Mouse (Mus musculus) spleen, adult 2 months (tissue): ENCODE measurements around the gene Itga9. TPM values are rescaled to one million over a fixed set of nuclear protein-coding genes. Genes with fewer than 3 reads are reported as not detected.
"Not testable (repeated sequence)": the region's sequence is repeated elsewhere in the genome, so short reads cannot be mapped to it uniquely, and the experiment has no call there.

Experiments
- DNase-seq, 2 experiments: peaks; one replicate each; pipeline versions ENCODE4 v3.0.0 to v3.0.0-alpha.2; 2012 to 2021; ENCODE audit warnings: low spot score in 2 of 2, low read depth in 1 of 2
- H3K27ac ChIP-seq: fragments of 200-500 bp; 2 replicates; pipeline ENCODE4 v1.5.1; 2012; ENCODE audit warnings: low read length, inconsistent platforms; ENCODE audit not compliant: insufficient read depth
- H3K27me3 ChIP-seq: fragments of 200-500 bp; 2 replicates; pipeline ENCODE4 v1.6.1; 2012; ENCODE audit warnings: mild to moderate bottlenecking, moderate library complexity, low read length, inconsistent platforms; ENCODE audit not compliant: control insufficient read depth, insufficient read depth
- H3K36me3 ChIP-seq: fragments of 200-500 bp; 2 replicates; pipeline ENCODE4 v1.6.1; 2012; ENCODE audit warnings: mild to moderate bottlenecking, low read length, inconsistent platforms; ENCODE audit not compliant: control insufficient read depth, insufficient read depth
- H3K4me1 ChIP-seq: fragments of 200-500 bp; 2 replicates; pipeline ENCODE4 v1.6.1; 2011; ENCODE audit warnings: inconsistent platforms; ENCODE audit not compliant: control insufficient read depth, insufficient read depth, insufficient read length
- H3K4me3 ChIP-seq: fragments of 200-500 bp; 2 replicates; pipeline ENCODE4 v1.5.1; 2011; ENCODE audit warnings: mild to moderate bottlenecking, inconsistent platforms; ENCODE audit not compliant: insufficient read depth, insufficient read length; ENCODE audit errors: extremely low read depth
- CTCF ChIP-seq: fragments of 200-500 bp; IDR thresholded peaks from 2 replicates; pipeline ENCODE4 v1.5.1; 2011; ENCODE audit warnings: mild to moderate bottlenecking, inconsistent platforms; ENCODE audit not compliant: insufficient read depth, insufficient read length, insufficient replicate concordance; ENCODE audit errors: extremely low read depth
- POLR2A ChIP-seq: fragments of 200-500 bp; IDR thresholded peaks from 2 replicates; pipeline ENCODE4 v1.6.1; 2011; ENCODE audit warnings: low read depth, low read length, inconsistent platforms
- WGBS: fragments of 180-500 bp; shearing (Covaris S2); methylation state at CpG from one replicate; pipeline ENCODE4 v1.1.7; 2018; 5-methylcytosine and 5-hydroxymethylcytosine counted together
- polyA plus RNA-seq: library from polyadenylated mRNA; depleted of rRNA; stranded (reverse); fragments of >200 nt; gene quantifications from 2 replicates; pipeline ENCODE4 v1.2.3, GENCODE M21; 2012

The Itga9 gene
- polyA plus RNA-seq, 1 experiment, result 11.8 TPM

DNA sequence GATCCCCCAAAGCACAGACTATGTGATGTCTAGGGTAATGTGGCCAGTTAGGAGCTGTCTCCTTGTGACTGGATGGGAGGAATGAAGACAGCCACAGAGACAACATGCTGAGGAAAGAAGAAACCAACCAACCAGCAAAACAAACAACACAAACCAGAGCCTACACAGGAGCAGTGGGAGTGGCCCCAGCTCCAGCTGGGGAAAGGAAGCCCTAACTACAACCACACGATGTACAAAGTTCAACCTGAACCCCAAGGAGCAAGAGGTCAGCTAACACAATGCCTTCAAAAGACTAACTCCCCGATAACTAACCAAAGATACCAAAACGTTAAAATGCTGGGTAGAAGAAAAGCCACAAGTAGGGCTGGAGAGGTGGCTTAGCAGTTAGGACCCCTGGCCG, 19.4 kb upstream of the Itga9 start:
- H3K4me1 ChIP-seq, result no peaks in the 10 kb centered on the region
- peaks cover 8% of the 10 kb centered on the region for H3K36me3 ChIP-seq
- no peak overlapping the region for H3K27ac ChIP-seq
- H3K4me3 ChIP-seq, result no peak overlapping the region
- no peak for TF ChIP-seq CTCF
- no peak for TF ChIP-seq POLR2A
- no peak for DNase-seq
- H3K27me3 ChIP-seq, result no peaks in the 10 kb centered on the region
- 72% methylated on average over 4 of the region's 4 CpGs for WGBS

DNA sequence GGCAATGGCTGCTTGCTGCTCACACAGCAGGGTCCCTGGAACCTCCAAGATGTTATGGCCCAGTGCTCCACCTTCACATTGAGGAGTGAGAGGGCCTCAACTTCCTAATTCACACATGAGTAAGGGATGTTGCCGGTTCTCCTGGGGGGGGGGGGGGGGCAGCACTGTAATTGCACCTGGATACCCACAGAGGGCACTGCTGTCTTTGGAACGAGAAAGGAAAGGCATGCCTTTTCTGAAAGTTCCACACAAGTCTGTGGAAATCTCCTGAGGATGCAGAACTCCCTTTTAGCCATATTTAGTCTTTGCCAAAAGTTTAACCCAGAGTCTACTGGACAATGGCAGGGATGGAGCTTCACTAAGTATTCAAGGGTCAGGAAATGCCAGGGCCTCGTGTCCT, 17.2 kb upstream of the Itga9 start:
- no peaks in the 10 kb centered on the region; the same call in 1 of the 2 replicates for H3K36me3 ChIP-seq
- WGBS, result 37% methylated on average over 3 of the region's 3 CpGs
- H3K4me1 ChIP-seq, result no peaks in the 10 kb centered on the region
- no peak for TF ChIP-seq POLR2A
- peak; percentile 38; the same call in 1 of the 2 replicates for TF ChIP-seq CTCF
- H3K4me3 ChIP-seq, result no peak overlapping the region
- no peaks in the 10 kb centered on the region for H3K27me3 ChIP-seq
- no peak for DNase-seq
- H3K27ac ChIP-seq, result no peak overlapping the region

DNA sequence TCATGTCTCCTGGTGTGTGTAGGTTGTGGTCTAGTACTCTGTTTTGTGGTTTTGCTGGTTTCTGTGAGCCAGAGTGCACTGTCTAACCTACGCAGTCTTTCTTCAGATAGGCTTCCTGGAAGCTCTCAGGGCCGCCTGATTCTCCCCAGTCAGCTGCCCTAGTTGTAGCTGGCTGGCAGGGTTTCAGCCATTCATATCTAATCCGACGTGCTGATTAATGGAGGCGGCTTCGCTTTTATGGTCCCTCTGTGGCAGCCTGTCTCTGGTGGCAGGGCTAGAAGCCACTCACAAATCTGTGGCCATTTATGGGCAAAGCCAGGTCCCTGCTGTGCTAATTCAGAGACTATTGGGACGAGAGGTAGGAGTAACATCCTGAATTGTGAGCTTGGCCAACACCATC, 16.3 kb upstream of the Itga9 start:
- H3K27ac ChIP-seq, result no peak overlapping the region
- no peak overlapping the region for H3K4me3 ChIP-seq
- no peak for TF ChIP-seq CTCF
- no peak for TF ChIP-seq POLR2A
- no peak for DNase-seq
- 36% methylated on average over 7 of the region's 7 CpGs for WGBS
- H3K4me1 ChIP-seq, result no peaks in the 10 kb centered on the region
- no peaks in the 10 kb centered on the region for H3K27me3 ChIP-seq
- no peaks in the 10 kb centered on the region for H3K36me3 ChIP-seq

DNA sequence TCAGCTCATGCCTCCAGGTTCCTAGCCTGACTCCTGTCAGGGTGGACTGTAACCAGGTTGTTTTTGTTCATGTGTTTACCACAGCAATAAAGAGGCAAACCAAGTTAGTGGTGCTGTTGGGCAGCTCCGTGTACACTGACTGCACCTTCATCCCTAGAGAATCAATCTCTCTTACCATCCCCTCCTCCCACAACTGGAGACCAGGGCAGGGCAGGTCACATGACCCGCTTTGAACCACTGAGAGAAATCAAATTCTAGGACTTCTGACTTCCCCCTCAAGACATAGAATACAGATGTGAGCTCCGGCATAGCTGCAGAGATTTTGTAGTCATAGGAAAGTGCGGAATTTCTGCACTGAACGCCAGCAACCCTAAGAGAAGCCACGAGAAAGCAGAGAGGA, 14.9 kb upstream of the Itga9 start:
- WGBS, result 88% methylated on average over 6 of the region's 6 CpGs
- Histone ChIP-seq H3K36me3 (no peaks in the 10 kb centered on the region), H3K27ac (no peak overlapping the region), H3K27me3 (no peaks in the 10 kb centered on the region), H3K4me1 (no peaks in the 10 kb centered on the region), H3K4me3 (no peak overlapping the region)
- DNase-seq, result no peak
- TF ChIP-seq CTCF (no peak), POLR2A (no peak)

DNA sequence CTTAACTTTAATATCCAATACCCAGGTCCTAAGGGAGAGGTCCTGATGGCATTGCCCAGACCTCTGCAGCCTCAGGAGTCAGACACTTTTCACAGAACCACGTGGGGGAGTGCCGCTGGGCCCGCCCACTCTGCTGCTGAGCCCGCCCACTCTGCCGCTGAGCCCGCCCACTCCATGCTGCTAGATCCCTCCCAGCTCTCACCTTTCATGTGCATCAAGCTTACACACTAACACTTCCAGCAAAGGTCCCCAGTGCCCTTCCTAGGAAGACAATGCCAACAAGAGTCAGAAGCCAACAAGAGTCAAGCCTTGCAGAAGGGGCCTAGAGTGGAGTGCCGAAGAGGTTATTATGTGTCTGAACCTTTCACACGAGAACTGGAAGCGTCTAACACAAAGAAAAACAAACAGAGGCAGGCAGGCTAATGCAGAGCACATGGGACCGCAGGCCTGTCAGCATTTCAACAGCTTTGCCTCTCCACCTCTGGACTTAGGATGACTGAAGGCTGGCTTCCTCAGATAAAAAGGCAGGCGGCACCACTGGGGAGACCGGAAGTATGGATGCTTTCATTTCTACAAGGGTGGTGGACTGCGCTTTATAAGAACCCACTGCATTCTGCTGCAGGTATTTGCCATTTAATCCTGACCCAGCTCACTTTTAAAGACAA, 13.8 kb upstream of the Itga9 start:
- no peak for DNase-seq
- H3K4me1 ChIP-seq, result no peaks in the 10 kb centered on the region
- TF ChIP-seq POLR2A (no peak), CTCF (no peak)
- no peak overlapping the region for H3K4me3 ChIP-seq
- no peak overlapping the region for H3K27ac ChIP-seq
- no peaks in the 10 kb centered on the region for H3K27me3 ChIP-seq
- 68% methylated on average over 13 of the region's 13 CpGs for WGBS
- no peaks in the 10 kb centered on the region for H3K36me3 ChIP-seq

DNA sequence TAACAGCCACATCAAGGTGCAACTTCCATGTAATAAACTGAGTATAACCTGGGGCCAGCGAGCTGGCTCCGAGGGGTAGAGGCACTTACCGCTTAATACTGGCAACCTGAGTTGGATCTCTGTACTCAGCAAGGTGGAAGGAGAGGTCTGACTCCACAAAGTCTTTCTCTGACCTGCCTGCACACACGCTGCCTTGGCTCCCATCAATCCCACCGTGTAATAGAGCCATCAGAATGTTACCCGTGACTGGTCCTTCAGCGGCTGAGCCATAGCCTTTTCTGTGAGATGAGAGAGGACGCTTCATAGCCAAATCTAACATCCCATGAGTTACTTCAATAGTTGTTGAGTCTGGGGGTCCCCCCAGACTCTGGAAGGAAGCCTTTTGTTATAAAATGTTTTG, 13.0 kb upstream of the Itga9 start:
- H3K4me1 ChIP-seq, result no peaks in the 10 kb centered on the region
- no peak for DNase-seq
- H3K27me3 ChIP-seq, result no peaks in the 10 kb centered on the region
- H3K36me3 ChIP-seq, result no peaks in the 10 kb centered on the region
- 94% methylated on average over 8 of the region's 8 CpGs for whole genome bisulfite sequencing
- H3K27ac ChIP-seq, result no peak overlapping the region
- TF ChIP-seq POLR2A (no peak), CTCF (no peak)
- no peak overlapping the region for H3K4me3 ChIP-seq

DNA sequence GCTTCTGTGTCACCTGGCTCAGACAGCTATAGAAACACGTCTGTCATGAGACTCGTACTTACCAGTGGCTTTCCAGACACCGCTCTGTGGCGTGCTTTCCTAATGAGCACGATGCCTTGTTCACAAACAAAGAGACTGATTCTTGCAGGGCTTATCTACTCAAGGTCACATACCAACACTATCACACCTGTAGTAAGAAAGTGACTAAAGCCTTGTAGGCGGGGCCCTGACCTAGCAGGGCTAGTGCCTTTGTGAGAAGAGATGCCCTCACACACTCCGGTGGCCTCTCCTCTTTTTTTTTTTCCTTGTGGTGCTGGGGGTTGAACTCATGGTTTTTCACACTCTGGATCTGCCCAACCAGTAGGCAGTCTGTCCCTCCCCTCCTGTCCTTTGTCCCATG, 9.7 kb upstream of the Itga9 start:
- no peak for DNase-seq
- no peak overlapping the region for H3K27ac ChIP-seq
- TF ChIP-seq CTCF, result no peak
- no peak for TF ChIP-seq POLR2A
- no peak overlapping the region for H3K4me3 ChIP-seq
- WGBS, result 90% methylated on average over 7 of the region's 7 CpGs
- no peaks in the 10 kb centered on the region for H3K4me1 ChIP-seq
- no peaks in the 10 kb centered on the region for H3K36me3 ChIP-seq
- H3K27me3 ChIP-seq, result no peaks in the 10 kb centered on the region

DNA sequence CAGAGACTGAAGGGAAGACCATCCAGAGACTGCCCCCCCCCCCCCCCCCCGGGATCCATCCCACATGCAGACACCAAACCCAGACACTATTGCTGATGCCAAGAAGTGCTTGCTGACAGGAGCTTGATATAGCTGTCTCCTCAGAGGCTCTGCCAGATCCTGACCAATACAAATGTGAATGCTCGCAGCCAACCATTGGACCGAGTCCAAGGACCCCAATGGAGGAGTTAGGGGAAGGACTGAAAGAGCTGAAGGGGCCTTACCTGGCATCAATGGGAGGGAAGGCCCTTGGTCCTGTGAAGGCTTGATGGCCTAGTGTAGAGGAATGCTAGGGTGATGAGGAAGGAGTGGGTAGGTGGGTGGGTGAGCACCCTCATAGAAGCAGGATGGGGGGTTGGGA, 6.1 kb upstream of the Itga9 start:
- 90% methylated on average over 3 of the region's 3 CpGs for WGBS

More for the DNA sequence above, 6.1 kb upstream of the Itga9 start:
- H3K4me1 ChIP-seq, H3K27ac ChIP-seq, H3K27me3 ChIP-seq, H3K4me3 ChIP-seq, DNase-seq, H3K36me3 ChIP-seq: not testable (repeated sequence)
